Mouse (Mus musculus): ENCODE measurements around the gene Nphs1. TPM values are rescaled to one million over a fixed set of nuclear protein-coding genes. Genes with fewer than 3 reads are reported as not detected.

The Nphs1 gene
- polyA plus RNA-seq, 1 experiment from 2014 or later: not detected

DNA sequence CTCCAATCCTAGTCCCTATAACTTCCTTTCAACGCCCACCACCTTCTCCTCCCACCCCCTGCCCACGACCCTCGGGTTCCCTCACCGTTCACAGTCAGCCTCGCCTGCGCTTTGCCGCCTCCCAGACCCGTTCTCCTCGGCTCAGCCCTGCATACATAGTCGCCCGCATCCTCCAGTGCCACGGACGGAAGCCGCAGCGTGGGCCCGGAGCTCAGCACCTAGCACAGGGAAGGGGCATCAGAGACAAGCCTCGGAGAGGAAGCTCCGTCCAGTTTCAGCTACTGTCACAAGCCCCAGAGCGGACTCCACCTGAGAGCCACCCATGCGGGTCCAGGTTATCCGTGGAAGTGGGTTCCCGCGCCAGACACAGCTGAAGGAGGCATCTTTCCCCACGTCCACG, 4.8 kb upstream of the Nphs1 start:
- H3K27ac ChIP-seq (ENCODE audit: low read length): no peak overlapping the region

DNA sequence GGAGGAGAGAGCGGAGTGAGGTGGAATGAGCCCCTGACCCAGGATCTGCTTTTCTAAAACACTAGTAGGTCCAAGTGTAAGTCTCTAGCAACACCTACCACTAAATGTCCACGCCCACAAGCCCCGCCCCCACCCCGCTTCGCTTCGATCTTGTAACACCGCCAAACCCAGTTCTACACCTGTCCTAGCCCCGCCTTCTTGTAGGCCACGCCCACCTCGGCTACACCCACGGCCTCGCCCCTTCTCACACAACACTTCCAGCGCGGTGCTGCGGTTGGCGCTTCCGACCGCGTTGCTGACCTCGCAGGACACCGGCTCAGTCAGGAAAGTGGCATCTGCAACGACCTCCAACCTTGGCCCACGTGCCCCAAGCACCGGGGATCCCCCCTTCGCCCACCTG, 4.3 kb upstream of the Nphs1 start:
- Histone ChIP-seq H3K36me3 (ENCODE audit: control insufficient read depth, insufficient read depth) (no peaks in the 10 kb centered on the region), H3K4me2 (ENCODE audit: low read depth, low read length) (no peak overlapping the region), H3K27me3 (ENCODE audit: control insufficient read depth, insufficient read depth, low read length) (peaks cover 62% of the 10 kb centered on the region), H3K9ac (ENCODE audit: low read length) (no peak overlapping the region), H3K27ac (ENCODE audit: low read length) (no peak overlapping the region), H3K4me1 (ENCODE audit: control insufficient read depth, insufficient read depth, low read length) (peaks cover 2% of the 10 kb centered on the region; the same call in 1 of the 2 replicates), H3K4me3 (ENCODE audit: low read length) (no peak overlapping the region), H3K9me3 (replicated peaks; ENCODE audit: control insufficient read depth, low read length) (no peaks in the 10 kb centered on the region)
- WGBS: 2% methylated on average over 25 of the region's 25 CpGs
- no peak for ATAC-seq (replicated peaks; ENCODE audit: extremely low read depth, insufficient read depth, low FRiP score)

More for the DNA sequence above, 4.8 kb upstream of the Nphs1 start:
- 19% methylated on average over 25 of the region's 25 CpGs for WGBS
- Histone ChIP-seq H3K4me1 (ENCODE audit: control insufficient read depth, insufficient read depth, low read length) (peaks cover 2% of the 10 kb centered on the region; the same call in 1 of the 2 replicates), H3K27me3 (ENCODE audit: control insufficient read depth, insufficient read depth, low read length) (peaks cover 59% of the 10 kb centered on the region), H3K4me2 (ENCODE audit: low read depth, low read length) (no peak overlapping the region), H3K36me3 (ENCODE audit: control insufficient read depth, insufficient read depth) (no peaks in the 10 kb centered on the region), H3K9ac (ENCODE audit: low read length) (no peak overlapping the region), H3K9me3 (replicated peaks; ENCODE audit: control insufficient read depth, low read length) (no peaks in the 10 kb centered on the region), H3K4me3 (ENCODE audit: low read length) (no peak overlapping the region)
- ATAC-seq (replicated peaks; ENCODE audit: extremely low read depth, insufficient read depth, low FRiP score): no peak

DNA sequence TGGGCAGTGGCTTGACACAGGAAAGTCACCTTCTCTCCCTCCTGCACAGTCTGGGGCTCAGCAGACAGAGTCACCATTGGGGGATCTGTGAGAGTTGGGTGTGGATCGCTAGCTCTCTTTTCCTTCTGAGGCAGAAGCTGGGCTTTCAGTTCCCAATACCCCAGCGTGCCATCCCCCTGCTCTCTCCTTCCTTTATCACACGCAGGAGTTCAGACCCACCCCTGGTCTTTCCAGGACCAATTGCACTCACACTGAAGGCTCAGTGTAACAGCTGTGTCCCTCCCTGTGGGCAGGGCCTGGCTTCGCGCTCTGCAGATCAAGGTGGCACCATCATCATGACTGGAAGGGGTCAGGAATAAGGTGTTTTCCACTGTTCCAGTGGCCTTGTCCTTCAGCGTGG, 3.9 kb upstream of the Nphs1 start:
- Histone ChIP-seq H3K4me3 (ENCODE audit: low read length) (no peak overlapping the region), H3K4me1 (ENCODE audit: control insufficient read depth, insufficient read depth, low read length) (peaks cover 2% of the 10 kb centered on the region; the same call in 1 of the 2 replicates), H3K27me3 (ENCODE audit: control insufficient read depth, insufficient read depth, low read length) (peaks cover 67% of the 10 kb centered on the region), H3K9ac (ENCODE audit: low read length) (no peak overlapping the region), H3K27ac (ENCODE audit: low read length) (no peak overlapping the region), H3K36me3 (ENCODE audit: control insufficient read depth, insufficient read depth) (no peaks in the 10 kb centered on the region), H3K9me3 (replicated peaks; ENCODE audit: control insufficient read depth, low read length) (no peaks in the 10 kb centered on the region), H3K4me2 (ENCODE audit: low read depth, low read length) (no peak overlapping the region)
- no peak for ATAC-seq (replicated peaks; ENCODE audit: extremely low read depth, insufficient read depth, low FRiP score)
- 14% methylated on average over 6 of the region's 6 CpGs for WGBS

DNA sequence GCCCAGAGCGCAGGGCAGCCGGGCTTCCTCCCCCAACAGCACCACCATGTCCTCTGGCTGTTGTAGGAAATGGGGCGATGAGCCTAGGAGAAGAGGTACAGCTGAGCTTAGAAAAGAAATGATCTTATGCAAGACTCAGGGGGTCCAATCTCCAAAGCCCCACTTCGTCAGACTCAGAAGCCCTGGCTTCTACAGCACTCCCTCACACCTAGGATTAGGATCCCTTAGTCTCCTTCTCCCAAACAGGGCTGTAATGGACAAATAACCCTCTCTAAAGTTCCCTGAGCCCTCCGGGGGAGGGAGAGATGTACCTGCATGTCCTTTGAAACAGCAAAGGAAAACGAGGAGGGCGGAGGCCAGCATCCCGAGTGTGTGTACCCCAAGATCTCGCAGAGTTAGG, 1.6 kb upstream of the Nphs1 start:
- no peak for ATAC-seq (replicated peaks; ENCODE audit: extremely low read depth, insufficient read depth, low FRiP score)
- Histone ChIP-seq H3K36me3 (ENCODE audit: control insufficient read depth, insufficient read depth) (no peaks in the 10 kb centered on the region), H3K27ac (ENCODE audit: low read length) (no peak overlapping the region), H3K4me3 (ENCODE audit: low read length) (no peak overlapping the region), H3K9me3 (replicated peaks; ENCODE audit: control insufficient read depth, low read length) (no peaks in the 10 kb centered on the region), H3K4me1 (ENCODE audit: control insufficient read depth, insufficient read depth, low read length) (peaks cover 2% of the 10 kb centered on the region; the same call in 1 of the 2 replicates), H3K9ac (ENCODE audit: low read length) (no peak overlapping the region), H3K27me3 (ENCODE audit: control insufficient read depth, insufficient read depth, low read length) (peaks cover 83% of the 10 kb centered on the region), H3K4me2 (ENCODE audit: low read depth, low read length) (no peak overlapping the region)
- 1% methylated on average over 9 of the region's 9 CpGs for WGBS

DNA sequence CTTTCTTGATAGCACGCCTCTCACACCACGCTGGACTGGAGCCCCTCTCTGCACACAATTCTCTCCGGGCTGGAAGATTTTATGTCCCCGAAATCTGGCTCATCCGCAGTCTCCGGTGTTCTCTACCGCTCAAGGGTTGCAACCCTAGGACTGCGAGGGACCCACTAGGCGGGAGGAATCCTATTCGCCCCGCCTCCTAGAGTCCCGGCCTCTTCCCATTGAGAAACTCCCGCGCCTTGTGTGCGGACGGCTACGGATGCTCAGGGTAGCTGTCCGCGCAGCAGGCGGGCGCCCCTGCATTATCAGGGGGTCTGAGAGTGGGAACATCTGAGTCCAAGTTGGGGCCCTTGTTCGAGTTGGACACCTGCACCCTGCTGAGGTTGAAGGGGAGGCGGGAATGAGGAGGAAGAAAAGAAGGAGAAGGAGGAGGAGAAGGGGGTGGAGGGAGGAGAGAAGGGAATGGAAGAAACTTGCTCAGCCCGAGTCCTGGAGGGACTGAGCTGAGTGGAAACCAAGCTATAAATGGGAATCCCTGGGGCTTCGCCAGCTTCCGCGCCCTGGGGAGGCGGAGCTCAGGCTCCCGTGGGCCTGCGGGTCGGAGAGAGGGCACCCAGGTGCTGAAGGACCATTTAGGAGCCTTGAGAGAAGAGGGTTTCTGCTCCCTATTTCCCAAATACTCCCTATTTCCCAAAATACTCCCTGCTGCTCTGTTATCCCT, 1.0 kb upstream of the Nphs1 start:
- Histone ChIP-seq H3K27ac (ENCODE audit: low read length) (no peak overlapping the region), H3K4me3 (ENCODE audit: low read length) (no peak overlapping the region), H3K4me1 (ENCODE audit: control insufficient read depth, insufficient read depth, low read length) (peaks cover 2% of the 10 kb centered on the region; the same call in 1 of the 2 replicates), H3K9ac (ENCODE audit: low read length) (no peak overlapping the region), H3K36me3 (ENCODE audit: control insufficient read depth, insufficient read depth) (no peaks in the 10 kb centered on the region), H3K27me3 (ENCODE audit: control insufficient read depth, insufficient read depth, low read length) (peaks cover 88% of the 10 kb centered on the region), H3K4me2 (ENCODE audit: low read depth, low read length) (peak overlapping the region; percentile 42), H3K9me3 (replicated peaks; ENCODE audit: control insufficient read depth, low read length) (no peaks in the 10 kb centered on the region)
- no peak for ATAC-seq (replicated peaks; ENCODE audit: extremely low read depth, insufficient read depth, low FRiP score)
- 2% methylated on average over 31 of the region's 31 CpGs for WGBS

DNA sequence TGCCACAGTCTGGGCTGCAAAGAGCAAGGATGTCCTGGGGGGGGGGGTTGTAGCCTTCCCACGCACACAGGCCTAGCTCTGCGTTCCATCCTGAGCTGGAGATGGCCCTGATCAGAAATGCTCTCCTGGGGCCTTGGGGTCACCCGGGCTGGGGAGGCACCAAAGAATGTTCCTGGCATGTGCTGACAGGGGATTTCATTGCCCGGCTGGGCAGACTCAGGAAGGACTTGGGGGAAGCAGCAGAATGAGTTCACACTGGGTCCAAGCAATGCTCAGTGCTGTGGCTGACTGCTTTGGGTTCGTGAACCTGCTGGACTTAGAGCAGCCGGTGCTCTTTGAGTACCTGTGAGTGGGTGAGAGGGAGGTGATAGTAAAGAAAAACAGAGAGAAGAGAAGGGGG, 1.4 kb downstream of the Nphs1 start:
- Histone ChIP-seq H3K9ac (ENCODE audit: low read length) (no peak overlapping the region), H3K27ac (ENCODE audit: low read length) (no peak overlapping the region), H3K4me2 (ENCODE audit: low read depth, low read length) (no peak overlapping the region), H3K4me1 (ENCODE audit: control insufficient read depth, insufficient read depth, low read length) (no peaks in the 10 kb centered on the region), H3K9me3 (replicated peaks; ENCODE audit: control insufficient read depth, low read length) (no peaks in the 10 kb centered on the region), H3K27me3 (ENCODE audit: control insufficient read depth, insufficient read depth, low read length) (peaks cover 86% of the 10 kb centered on the region), H3K36me3 (ENCODE audit: control insufficient read depth, insufficient read depth) (no peaks in the 10 kb centered on the region), H3K4me3 (ENCODE audit: low read length) (no peak overlapping the region)
- WGBS: 32% methylated on average over 6 of the region's 6 CpGs
- no peak for ATAC-seq (replicated peaks; ENCODE audit: extremely low read depth, insufficient read depth, low FRiP score)

DNA sequence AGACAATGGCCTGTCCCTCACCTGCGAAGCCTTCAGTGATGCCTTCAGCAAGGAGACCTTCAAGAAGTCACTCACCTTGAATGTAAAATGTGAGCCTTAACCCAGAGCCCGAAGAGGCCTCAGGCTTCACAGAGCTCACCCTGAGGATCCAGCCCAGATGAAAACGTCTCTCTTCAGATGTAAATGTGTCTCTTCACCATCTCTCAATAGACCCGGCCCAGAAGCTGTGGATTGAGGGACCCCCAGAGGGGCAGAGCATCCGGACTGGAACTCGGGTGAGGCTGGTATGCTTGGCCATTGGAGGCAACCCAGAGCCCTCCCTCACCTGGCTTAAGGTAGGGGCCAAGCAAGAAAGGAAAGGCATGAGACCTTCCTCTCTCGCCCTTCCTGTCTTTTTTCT, 5.5 kb downstream of the Nphs1 start:
- H3K4me2 ChIP-seq (ENCODE audit: low read depth, low read length): no peak overlapping the region
- ATAC-seq (replicated peaks; ENCODE audit: extremely low read depth, insufficient read depth, low FRiP score): no peak
- H3K9me3 ChIP-seq (replicated peaks; ENCODE audit: control insufficient read depth, low read length): no peaks in the 10 kb centered on the region
- no peak overlapping the region for H3K9ac ChIP-seq (ENCODE audit: low read length)
- H3K27me3 ChIP-seq (ENCODE audit: control insufficient read depth, insufficient read depth, low read length): peaks cover 77% of the 10 kb centered on the region
- WGBS: 27% methylated on average over 7 of the region's 7 CpGs
- H3K27ac ChIP-seq (ENCODE audit: low read length): no peak overlapping the region
- H3K36me3 ChIP-seq (ENCODE audit: control insufficient read depth, insufficient read depth): no peaks in the 10 kb centered on the region
- H3K4me1 ChIP-seq (ENCODE audit: control insufficient read depth, insufficient read depth, low read length): no peaks in the 10 kb centered on the region
- H3K4me3 ChIP-seq (ENCODE audit: low read length): no peak overlapping the region

DNA sequence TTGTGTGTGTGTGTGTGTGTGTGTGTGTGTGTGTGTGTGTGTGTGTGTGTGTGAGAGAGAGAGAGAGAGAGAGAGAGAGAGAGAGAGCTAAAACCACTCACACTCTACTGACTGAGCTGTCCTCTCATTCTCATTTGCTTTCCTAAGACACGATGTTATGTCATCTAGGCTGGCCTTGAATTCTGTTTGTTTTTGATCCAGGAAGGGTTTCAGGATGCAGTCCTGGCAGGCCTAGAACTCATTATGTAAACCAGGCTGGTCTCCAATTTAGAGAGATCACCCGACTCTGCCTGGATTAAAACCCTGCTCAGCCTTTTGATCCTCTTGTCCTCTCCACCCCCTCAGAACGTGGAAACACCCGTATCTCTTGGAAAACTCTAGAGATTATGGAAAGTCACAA, 5.9 kb downstream of the Nphs1 start:
- Histone ChIP-seq H3K9me3 (replicated peaks; ENCODE audit: control insufficient read depth, low read length) (no peaks in the 10 kb centered on the region), H3K27me3 (ENCODE audit: control insufficient read depth, insufficient read depth, low read length) (peaks cover 73% of the 10 kb centered on the region), H3K9ac (ENCODE audit: low read length) (no peak overlapping the region), H3K4me2 (ENCODE audit: low read depth, low read length) (no peak overlapping the region), H3K4me1 (ENCODE audit: control insufficient read depth, insufficient read depth, low read length) (no peaks in the 10 kb centered on the region), H3K4me3 (ENCODE audit: low read length) (no peak overlapping the region), H3K36me3 (ENCODE audit: control insufficient read depth, insufficient read depth) (no peaks in the 10 kb centered on the region), H3K27ac (ENCODE audit: low read length) (no peak overlapping the region)
- 20% methylated on average over 4 of the region's 4 CpGs for WGBS
- ATAC-seq (replicated peaks; ENCODE audit: extremely low read depth, insufficient read depth, low FRiP score): no peak

DNA sequence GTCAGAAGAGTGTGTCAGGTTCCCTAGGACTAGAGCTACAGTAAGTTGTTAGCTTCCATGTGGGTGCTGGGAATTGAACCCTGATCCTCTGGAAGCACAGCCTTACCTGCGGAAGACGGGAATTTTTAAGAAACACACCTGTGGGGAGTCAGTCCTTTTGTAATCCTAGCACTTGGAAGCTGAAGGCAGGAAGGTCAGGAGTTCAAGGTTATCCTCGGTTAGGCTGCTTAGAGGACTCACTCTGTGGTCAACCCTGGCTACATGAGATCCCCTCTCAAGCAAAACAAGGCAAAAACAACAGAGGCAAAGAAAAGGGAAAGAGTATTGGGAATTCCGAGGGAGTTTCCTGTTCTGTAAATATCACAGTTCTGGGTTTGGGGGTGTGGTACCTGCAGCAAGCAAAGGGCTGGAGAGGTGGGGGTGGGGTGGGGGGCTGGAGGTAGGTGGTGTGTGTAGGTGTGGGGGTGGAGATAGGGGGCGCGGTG, 6.7 kb downstream of the Nphs1 start:
- Histone ChIP-seq H3K4me1 (ENCODE audit: control insufficient read depth, insufficient read depth, low read length) (no peaks in the 10 kb centered on the region), H3K9ac (ENCODE audit: low read length) (no peak overlapping the region), H3K36me3 (ENCODE audit: control insufficient read depth, insufficient read depth) (no peaks in the 10 kb centered on the region), H3K27ac (ENCODE audit: low read length) (no peak overlapping the region), H3K4me3 (ENCODE audit: low read length) (no peak overlapping the region), H3K4me2 (ENCODE audit: low read depth, low read length) (no peak overlapping the region), H3K9me3 (replicated peaks; ENCODE audit: control insufficient read depth, low read length) (no peaks in the 10 kb centered on the region), H3K27me3 (ENCODE audit: control insufficient read depth, insufficient read depth, low read length) (peaks cover 66% of the 10 kb centered on the region)
- no peak for ATAC-seq (replicated peaks; ENCODE audit: extremely low read depth, insufficient read depth, low FRiP score)
- 13% methylated on average over 6 of the region's 6 CpGs for WGBS
